Mouse (Mus musculus) bone marrow macrophage, adult 2 months (primary cell): Measurements from ENCODE around the gene Cops7a. TPM values are rescaled to one million over a fixed set of nuclear protein-coding genes. Genes with fewer than 3 reads are reported as not detected.

Source experiments
- H3K27ac ChIP-seq: 2 replicates; pipeline ENCODE4 v1.5.1; 2012; ENCODE audit warnings: low read depth, low read length; ENCODE audit not compliant: insufficient read depth
- H3K4me1 ChIP-seq: 2 replicates; pipeline ENCODE4 v1.6.1; 2012; ENCODE audit warnings: low read length; ENCODE audit not compliant: control insufficient read depth, insufficient read depth
- H3K4me3 ChIP-seq: 2 replicates; pipeline ENCODE4 v1.5.1; 2012; ENCODE audit warnings: mild to moderate bottlenecking, low read length, moderate library complexity; ENCODE audit not compliant: insufficient read depth
- CTCF ChIP-seq: IDR thresholded peaks from 2 replicates; pipeline ENCODE4 v1.5.1; 2012; ENCODE audit warnings: low read depth, mild to moderate bottlenecking, low read length, moderate library complexity
- POLR2A ChIP-seq: IDR thresholded peaks from 2 replicates; pipeline ENCODE4 v1.6.1; 2012; ENCODE audit warnings: mild to moderate bottlenecking, low read depth, low read length, borderline replicate concordance
- polyA plus RNA-seq: library from polyadenylated mRNA; stranded (reverse); fragments of >200 nt; gene quantifications from 2 replicates; pipeline ENCODE4 v1.2.4, GENCODE M21; 2012; ENCODE audit not compliant: missing spikeins, insufficient read depth, insufficient read length

Cops7a gene
- polyA plus RNA-seq, 1 experiment = 49.3 TPM

GRCm38 (mm10) chr6:124996551-124997501 lies 31.5 kb upstream of the Cops7a start, which contains the start of gene Pianp:
Gene Pianp (plus strand): TSS chr6:124996694.
- peak within 1 kb of the TSS; percentile 55 for H3K4me3 ChIP-seq
- H3K4me1 ChIP-seq = peaks cover 45% of the 10 kb centered on the region
- peak within 1 kb of the TSS; percentile 10; the same call in 1 of the 2 replicates for H3K27ac ChIP-seq
- no peak for TF ChIP-seq POLR2A
- TF ChIP-seq CTCF = no peak

GRCm38 (mm10) chr6:124995831-124996403 lies 30.6 kb upstream of the Cops7a start:
- Histone ChIP-seq H3K27ac (no peak overlapping the region), H3K4me1 (peaks cover 47% of the 10 kb centered on the region), H3K4me3 (no peak overlapping the region; the same call in 1 of the 2 replicates)
- TF ChIP-seq POLR2A (no peak), CTCF (no peak)

GRCm38 (mm10) chr6:124995246-124995645 lies 29.9 kb upstream of the Cops7a start:
- Histone ChIP-seq H3K4me1 (peaks cover 45% of the 10 kb centered on the region), H3K4me3 (no peak overlapping the region), H3K27ac (no peak overlapping the region)
- TF ChIP-seq POLR2A = no peak
- TF ChIP-seq CTCF = no peak

GRCm38 (mm10) chr6:124993876-124994275 lies 28.5 kb upstream of the Cops7a start:
- peak overlapping the region; percentile 61 for H3K27ac ChIP-seq
- no peak overlapping the region for H3K4me3 ChIP-seq
- H3K4me1 ChIP-seq = peaks cover 44% of the 10 kb centered on the region
- TF ChIP-seq POLR2A (no peak), CTCF (no peak)

- Histone ChIP-seq H3K27ac (peak overlapping the region; percentile 74), H3K4me1 (peaks cover 39% of the 10 kb centered on the region), H3K4me3 (no peak overlapping the region)
- TF ChIP-seq POLR2A (no peak), CTCF (no peak)
Observed at GRCm38 (mm10) chr6:124993365-124993764, 28.0 kb upstream of the Cops7a start.

- Histone ChIP-seq H3K4me3 (no peak overlapping the region), H3K27ac (no peak overlapping the region), H3K4me1 (peaks cover 32% of the 10 kb centered on the region)
- TF ChIP-seq CTCF (no peak), POLR2A (no peak)
Observed at GRCm38 (mm10) chr6:124992241-124992640, 26.9 kb upstream of the Cops7a start.

GRCm38 (mm10) chr6:124967766-124968165 lies 2.4 kb upstream of the Cops7a start:
- Histone ChIP-seq H3K27ac (no peak overlapping the region), H3K4me3 (no peak overlapping the region), H3K4me1 (peaks cover 15% of the 10 kb centered on the region)
- peak; percentile 32; the same call in 1 of the 2 replicates for TF ChIP-seq CTCF
- TF ChIP-seq POLR2A = no peak

GRCm38 (mm10) chr6:124966466-124967118 lies 1.3 kb upstream of the Cops7a start:
- peak overlapping the region; percentile 93 for H3K27ac ChIP-seq
- peaks cover 15% of the 10 kb centered on the region for H3K4me1 ChIP-seq
- H3K4me3 ChIP-seq = peak overlapping the region; percentile 88
- no peak for TF ChIP-seq POLR2A
- no peak for TF ChIP-seq CTCF

- TF ChIP-seq POLR2A (no peak), CTCF (no peak)
- H3K27ac ChIP-seq = peak overlapping the region; percentile 93
- peak overlapping the region; percentile 88 for H3K4me3 ChIP-seq
- peaks cover 15% of the 10 kb centered on the region for H3K4me1 ChIP-seq
Observed at GRCm38 (mm10) chr6:124965747-124966146, 409 bp upstream of the Cops7a start.
